Mouse (Mus musculus) intestine, embryonic 14.5 days (tissue): ENCODE results near the gene Pdp2. TPM values are rescaled to one million over a fixed set of nuclear protein-coding genes. Genes with fewer than 3 reads are reported as not detected.

Experiments
- ATAC-seq: fragments of 200-750 bp; cut with Nextera tagmentation; replicated peaks from 2 replicates; pipeline ENCODE4 v1.8.0; 2017; ENCODE audit warnings: low read depth, moderate number of reproducible peaks, moderate TSS enrichment, moderate library complexity; ENCODE audit not compliant: low FRiP score, low TSS enrichment
- DNase-seq: peaks from one replicate; pipeline ENCODE4 v3.0.0-alpha.2; 2018; ENCODE audit warnings: low spot score
- H3K27ac ChIP-seq: fragments of 300-500 bp; sonication (generic); 2 replicates; pipeline ENCODE4 v1.5.1; 2014; ENCODE audit warnings: low read depth, mild to moderate bottlenecking, control low read depth
- H3K27me3 ChIP-seq: fragments of 300-500 bp; sonication (generic); replicated peaks from 2 replicates; pipeline ENCODE4 v1.6.1; 2014; ENCODE audit warnings: low read length, control low read depth; ENCODE audit not compliant: control insufficient read depth, insufficient read depth
- H3K36me3 ChIP-seq: fragments of 300-500 bp; sonication (generic); 2 replicates; pipeline ENCODE4 v1.6.1; 2014; ENCODE audit warnings: low read length, control low read depth; ENCODE audit not compliant: control insufficient read depth, insufficient read depth
- H3K4me1 ChIP-seq: fragments of 300-500 bp; sonication (generic); replicated peaks from 2 replicates; pipeline ENCODE4 v1.6.1; 2014; ENCODE audit warnings: low read length, control low read depth, mixed read lengths; ENCODE audit not compliant: control insufficient read depth, insufficient read depth
- H3K4me2 ChIP-seq: fragments of 300-500 bp; sonication (generic); 2 replicates; pipeline ENCODE4 v1.6.1; 2014; ENCODE audit warnings: low read length
- H3K4me3 ChIP-seq: fragments of 300-500 bp; sonication (generic); 2 replicates; pipeline ENCODE4 v1.5.1; 2014; ENCODE audit warnings: low read depth, low read length, control low read depth, mixed read lengths
- H3K9ac ChIP-seq: fragments of 300-500 bp; sonication (generic); 2 replicates; pipeline ENCODE4 v1.6.1; 2014; ENCODE audit warnings: mild to moderate bottlenecking, low read length
- H3K9me3 ChIP-seq: fragments of 300-500 bp; sonication (generic); 2 replicates; pipeline ENCODE4 v1.6.1; 2016; ENCODE audit warnings: low read length, control low read depth; ENCODE audit not compliant: control insufficient read depth
- WGBS: fragments of 180-500 bp; shearing (Covaris S2); extraction: QIAGEN DNeasy Blood & Tissue Kit; methylation state at CpG from one replicate; pipeline ENCODE4 v1.1.7; 2014; 5-methylcytosine and 5-hydroxymethylcytosine counted together
- polyA plus RNA-seq: library from polyadenylated mRNA; unstranded; fragments of >200 nt; fragmentation: Nextera tagmentation; extraction: Ambion mirVana; gene quantifications from 2 replicates; pipeline ENCODE4 v1.2.1, GENCODE M21; 2014

Pdp2 gene
- polyA plus RNA-seq, 1 experiment from 2014 or later, result 14.9 TPM

- WGBS, result 77% methylated on average over 5 of the region's 5 CpGs
- H3K36me3 ChIP-seq, result no peaks in the 10 kb centered on the region
Observed at GRCm38 (mm10) chr8:104620765-104621164, 29.5 kb downstream of the Pdp2 start.

DNA sequence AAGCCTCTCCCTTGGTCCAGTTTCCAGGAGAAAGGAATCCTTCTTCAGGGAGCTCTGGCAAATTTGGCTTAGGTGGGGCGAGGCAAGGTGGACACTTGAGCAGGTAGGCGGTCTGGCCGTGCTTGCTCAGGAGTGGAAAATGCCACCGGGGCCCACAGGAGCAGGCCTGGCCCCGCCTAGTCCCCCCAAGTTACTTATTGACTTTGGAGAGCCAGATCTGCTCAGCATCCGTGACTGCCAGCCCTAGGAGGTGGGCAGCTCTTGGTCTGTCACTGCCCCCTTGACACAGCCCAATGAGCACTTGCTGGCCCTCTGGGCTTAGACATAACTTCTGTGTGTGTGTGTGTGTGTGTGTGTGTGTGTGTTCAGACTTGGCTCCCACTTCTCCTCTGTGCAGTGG is 32.9 kb downstream of the Pdp2 start, which contains the start of gene Cdh16:
Gene Cdh16, minus strand, starts transcription at position 236 of the 400 bp plus-strand sequence.
- H3K9ac ChIP-seq, result no peak within 1 kb of the TSS

More at GRCm38 (mm10) chr8:104620765-104621164, 29.5 kb downstream of the Pdp2 start:
- Histone ChIP-seq H3K27ac (no peak overlapping the region), H3K9ac (no peak overlapping the region), H3K4me2 (no peak overlapping the region), H3K27me3 (no peaks in the 10 kb centered on the region), H3K9me3 (no peaks in the 10 kb centered on the region), H3K4me1 (no peaks in the 10 kb centered on the region), H3K4me3 (no peak overlapping the region)
- DNase-seq, result no peak
- no peak for ATAC-seq

DNA sequence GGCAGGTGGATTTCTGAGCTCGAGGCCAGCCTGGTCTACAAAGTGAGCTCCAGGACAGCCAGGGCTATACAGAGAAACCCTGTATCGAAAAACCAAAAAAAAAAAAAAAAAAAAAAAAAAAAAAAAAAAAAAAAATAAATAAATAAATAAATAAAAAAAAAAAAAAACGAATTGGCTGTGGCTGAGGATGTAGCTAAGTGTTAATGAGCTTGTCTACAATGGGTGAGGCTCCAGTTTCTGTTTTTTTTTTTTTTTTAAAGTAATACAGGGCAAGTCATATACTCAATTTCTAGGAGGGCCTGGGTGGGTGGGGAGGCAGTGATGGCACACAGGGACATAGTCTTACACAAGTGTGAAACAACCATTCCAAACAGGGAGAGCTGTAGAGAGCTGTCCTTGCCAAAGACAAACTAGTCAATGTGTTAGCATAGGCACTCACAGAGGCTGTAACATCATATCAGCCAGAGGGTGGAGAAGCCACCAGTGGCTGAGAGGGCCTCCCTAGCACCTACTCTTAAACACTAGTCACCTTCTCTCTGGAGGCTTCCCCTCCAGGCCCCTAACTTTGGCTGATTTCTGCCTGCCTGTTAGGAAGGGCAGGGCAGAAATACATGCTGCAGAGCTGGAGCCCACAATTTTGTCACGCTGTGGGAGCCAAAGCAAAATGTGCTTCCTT is 36.0 kb downstream of the Pdp2 start:
- no peak overlapping the region for H3K9ac ChIP-seq
- WGBS, result 68% methylated on average over 3 of the region's 4 CpGs
- H3K4me1 ChIP-seq, result peaks cover 12% of the 10 kb centered on the region
- no peak overlapping the region for H3K27ac ChIP-seq
- ATAC-seq (no peak), DNase-seq (no peak)
- H3K27me3 ChIP-seq, result peaks cover 19% of the 10 kb centered on the region; the same call in 1 of the 2 replicates
- no peak overlapping the region for H3K4me2 ChIP-seq
- H3K36me3 ChIP-seq, result no peaks in the 10 kb centered on the region
- H3K4me3 ChIP-seq, result no peak overlapping the region
- H3K9me3 ChIP-seq, result no peaks in the 10 kb centered on the region

More for the DNA sequence above, 32.9 kb downstream of the Pdp2 start, which contains the start of gene Cdh16:
- no peaks in the 10 kb centered on the region for H3K27me3 ChIP-seq
- H3K4me1 ChIP-seq, result no peaks in the 10 kb centered on the region
- H3K4me2 ChIP-seq, result no peak within 1 kb of the TSS
- WGBS, result 65% methylated on average over 6 of the region's 6 CpGs
- no peak within 1 kb of the TSS for H3K4me3 ChIP-seq
- H3K27ac ChIP-seq, result no peak within 1 kb of the TSS
- H3K36me3 ChIP-seq, result no peaks in the 10 kb centered on the region
- no peaks in the 10 kb centered on the region for H3K9me3 ChIP-seq
- no peak for ATAC-seq
- DNase-seq, result no peak

DNA sequence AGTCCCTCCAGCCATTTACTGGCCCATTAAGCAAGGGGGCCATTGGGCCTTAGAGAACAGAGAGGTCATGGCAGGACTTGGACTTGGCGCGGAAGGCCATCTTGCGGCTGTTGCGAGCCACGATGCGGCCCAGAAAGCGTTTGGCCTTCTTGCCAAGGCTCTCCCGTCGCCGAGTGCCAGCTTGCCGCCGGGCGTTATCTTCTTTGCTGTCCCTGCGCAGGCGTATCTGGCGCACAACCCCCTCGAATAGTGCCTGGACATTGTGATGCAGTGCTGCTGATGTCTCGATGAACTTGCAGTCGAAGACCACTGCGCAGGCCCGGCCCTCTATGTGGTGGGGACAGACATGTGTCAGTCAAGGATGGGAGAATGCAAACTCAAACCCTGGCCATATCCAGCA is 37.2 kb downstream of the Pdp2 start:
- WGBS, result 93% methylated on average over 21 of the region's 21 CpGs
- no peak overlapping the region for H3K9ac ChIP-seq
- ATAC-seq, result no peak
- H3K9me3 ChIP-seq, result no peaks in the 10 kb centered on the region
- H3K27me3 ChIP-seq, result peaks cover 19% of the 10 kb centered on the region; the same call in 1 of the 2 replicates
- no peaks in the 10 kb centered on the region for H3K36me3 ChIP-seq
- peaks cover 12% of the 10 kb centered on the region for H3K4me1 ChIP-seq
- no peak overlapping the region for H3K4me2 ChIP-seq
- DNase-seq, result no peak
- H3K4me3 ChIP-seq, result no peak overlapping the region
- H3K27ac ChIP-seq, result no peak overlapping the region

GRCm38 (mm10) chr8:104629306-104630110 is 38.3 kb downstream of the Pdp2 start:
- no peaks in the 10 kb centered on the region for H3K9me3 ChIP-seq
- H3K36me3 ChIP-seq, result no peaks in the 10 kb centered on the region
- peaks cover 12% of the 10 kb centered on the region for H3K4me1 ChIP-seq
- H3K9ac ChIP-seq, result no peak overlapping the region
- DNase-seq (no peak), ATAC-seq (no peak)
- WGBS, result 67% methylated on average over 22 of the region's 22 CpGs
- no peak overlapping the region for H3K4me2 ChIP-seq
- H3K4me3 ChIP-seq, result no peak overlapping the region
- H3K27ac ChIP-seq, result no peak overlapping the region
- H3K27me3 ChIP-seq, result peaks cover 19% of the 10 kb centered on the region; the same call in 1 of the 2 replicates

GRCm38 (mm10) chr8:104630111-104630479 is 38.8 kb downstream of the Pdp2 start:
- 34% methylated on average over 8 of the region's 8 CpGs for WGBS

DNA sequence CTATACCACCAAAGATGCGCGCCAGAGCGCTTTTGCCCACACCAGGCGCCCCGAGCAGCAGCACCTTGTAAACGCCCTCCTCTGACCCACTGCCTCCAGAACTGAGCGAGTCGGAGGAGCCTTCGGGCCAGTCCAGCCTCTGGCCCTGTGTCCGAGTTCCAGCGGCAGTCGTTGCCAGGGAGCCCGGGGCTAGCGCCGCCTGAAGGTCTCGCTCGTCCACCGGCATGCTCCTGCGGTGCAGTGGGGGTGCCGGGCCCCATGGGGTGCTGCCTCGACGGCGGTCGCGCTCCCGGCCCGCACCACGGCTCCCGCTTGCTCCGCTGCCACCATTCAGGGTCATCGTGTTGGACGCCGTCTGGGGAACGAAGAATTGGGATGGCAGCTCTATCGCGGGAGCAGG is 39.3 kb downstream of the Pdp2 start:
- DNase-seq (no peak), ATAC-seq (0 out of 2 replicates have a peak, but pooled peaks have one; percentile 24)
- Histone ChIP-seq H3K4me3 (peak overlapping the region; percentile 23), H3K4me2 (peak overlapping the region; percentile 61), H3K27ac (no peak overlapping the region), H3K9me3 (no peaks in the 10 kb centered on the region), H3K9ac (peak overlapping the region; percentile 11; the same call in 1 of the 2 replicates), H3K4me1 (peaks cover 12% of the 10 kb centered on the region), H3K27me3 (peaks cover 19% of the 10 kb centered on the region; the same call in 1 of the 2 replicates), H3K36me3 (0 out of 2 replicates have a peak, but pooled peaks cover 5% of the 10 kb centered on the region)
- under 1% methylated on average over 36 of the region's 36 CpGs for WGBS

More at GRCm38 (mm10) chr8:104630111-104630479, 38.8 kb downstream of the Pdp2 start:
- ATAC-seq (no peak), DNase-seq (no peak)
- Histone ChIP-seq H3K9ac (no peak overlapping the region), H3K4me3 (no peak overlapping the region), H3K27ac (no peak overlapping the region), H3K27me3 (peaks cover 19% of the 10 kb centered on the region; the same call in 1 of the 2 replicates), H3K4me1 (peaks cover 12% of the 10 kb centered on the region), H3K4me2 (peak overlapping the region; percentile 61), H3K36me3 (0 out of 2 replicates have a peak, but pooled peaks cover under 1% of the 10 kb centered on the region), H3K9me3 (no peaks in the 10 kb centered on the region)

DNA sequence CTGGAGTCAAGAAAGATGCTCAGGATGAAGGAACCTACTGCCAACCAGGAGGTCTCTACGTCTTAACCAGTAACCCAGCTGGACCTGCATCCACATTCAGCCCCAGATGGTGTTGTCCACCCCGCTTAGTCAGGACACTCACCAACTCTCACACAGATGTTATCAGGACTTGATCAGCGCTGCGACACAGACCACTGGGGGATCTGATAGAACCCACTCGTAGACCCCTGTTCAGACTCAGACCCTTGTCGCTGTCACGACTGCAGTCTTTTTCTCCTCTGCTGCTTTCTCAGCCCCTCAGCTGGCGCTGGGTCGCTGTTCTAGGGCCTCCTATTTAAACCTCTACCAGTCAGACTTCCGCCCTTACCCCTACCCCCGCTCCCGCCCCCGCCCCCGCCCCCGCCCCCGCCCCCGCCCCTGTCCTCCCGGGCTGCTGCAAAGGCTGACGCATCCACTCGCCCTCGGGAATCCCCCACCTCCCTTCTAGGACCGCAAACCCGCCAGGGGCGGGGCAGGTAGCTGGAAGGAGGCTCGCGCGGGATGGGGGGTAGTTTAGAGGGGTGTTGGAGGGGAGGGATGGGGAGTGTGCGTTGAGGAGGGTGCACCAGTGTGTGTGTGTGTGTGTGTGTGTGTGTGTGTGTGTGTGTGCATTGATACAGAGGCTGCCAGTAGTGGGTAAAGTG is 39.9 kb downstream of the Pdp2 start, which contains the start of gene Rrad:
Gene Rrad, minus strand, starts transcription at position 347 of the 683 bp plus-strand sequence.
- Histone ChIP-seq H3K36me3 (0 out of 2 replicates have a peak, but pooled peaks cover 5% of the 10 kb centered on the region), H3K4me2 (peak within 1 kb of the TSS; percentile 61), H3K9me3 (no peaks in the 10 kb centered on the region), H3K4me1 (peaks cover 12% of the 10 kb centered on the region), H3K4me3 (peak within 1 kb of the TSS; percentile 23), H3K9ac (peak within 1 kb of the TSS; percentile 29), H3K27me3 (peaks cover 19% of the 10 kb centered on the region; the same call in 1 of the 2 replicates), H3K27ac (no peak within 1 kb of the TSS)
- DNase-seq, result peak; percentile 78
- ATAC-seq, result peak; percentile 70
- under 1% methylated on average over 28 of the region's 28 CpGs for whole genome bisulfite sequencing
